Mouse (Mus musculus): Measurements from ENCODE around the gene Syt12.

DNA sequence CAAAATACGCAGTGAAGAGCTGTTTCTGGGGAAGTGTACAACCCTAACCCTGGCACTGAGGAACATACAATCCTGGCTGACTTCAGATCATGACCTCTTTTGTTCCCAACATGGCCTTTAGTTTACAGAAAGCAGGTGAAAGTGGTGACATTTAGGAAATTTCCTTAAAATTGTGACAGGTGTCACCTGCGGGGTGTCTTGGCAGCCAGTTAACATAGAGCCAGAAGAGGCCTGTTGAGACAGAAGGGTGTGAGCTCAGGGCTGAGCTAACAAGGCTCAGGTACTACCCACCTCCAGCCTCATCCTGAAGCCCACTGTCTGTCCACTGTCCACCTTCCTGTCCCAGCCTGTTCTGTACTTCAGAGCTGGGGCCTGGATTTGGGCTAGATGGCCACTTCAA lies 2.8 kb upstream of the Syt12 start:
- TF ChIP-seq CTCF (IDR thresholded peaks at IDR 0.05) (no peak), EP300 (IDR thresholded peaks at IDR 0.05) (no peak)
